Mouse (Mus musculus) ES-E14 (cell line): ENCODE measurements at regions not wholly inside any gene's neighbourhood (a gene's known extent, or its start where the extent isn't known, plus 50 kb on each side); places are given as distances from the start of the nearest gene placed in this dataset.

Experiments
- DNase-seq: peaks from one replicate; pipeline ENCODE4 v3.0.0-alpha.2; 2013; ENCODE audit warnings: low read depth, low spot score
- H3K27ac ChIP-seq: 2 replicates; pipeline ENCODE4 v1.5.1; 2012; ENCODE audit warnings: low read depth, mild to moderate bottlenecking, low read length, moderate library complexity, mixed read lengths; ENCODE audit not compliant: poor library complexity, insufficient read depth, severe bottlenecking
- H3K36me3 ChIP-seq: 2 replicates; pipeline ENCODE4 v1.6.1; 2012; ENCODE audit warnings: mild to moderate bottlenecking, low read length, moderate library complexity, mixed read lengths; ENCODE audit not compliant: control insufficient read depth, poor library complexity, insufficient read depth, severe bottlenecking
- H3K4me1 ChIP-seq, 2 experiments: fragments of 150-350 bp in 1 of 2; sonication (generic) in 1 of 2; 2 replicates each; pipeline ENCODE4 v1.6.1; 2012; ENCODE audit warnings: low read length in 2 of 2, mild to moderate bottlenecking in 1 of 2, mixed read lengths in 1 of 2; ENCODE audit not compliant: control insufficient read depth in 2 of 2, insufficient read depth in 2 of 2, poor library complexity in 1 of 2
- H3K4me3 ChIP-seq, 2 experiments: fragments of 150-350 bp in 1 of 2; sonication (generic) in 1 of 2; 2 replicates each; pipeline ENCODE4 v1.5.1; 2012; ENCODE audit warnings: low read length in 2 of 2, low read depth in 1 of 2, mild to moderate bottlenecking in 1 of 2, mixed read lengths in 1 of 2; ENCODE audit not compliant: insufficient read depth in 1 of 2, poor library complexity in 1 of 2, severe bottlenecking in 1 of 2
- H3K9ac ChIP-seq: 2 replicates; pipeline ENCODE4 v1.6.1; 2012; ENCODE audit warnings: low read depth, mild to moderate bottlenecking, low read length, mixed read lengths; ENCODE audit not compliant: poor library complexity, insufficient read depth, severe bottlenecking
- H3K9me3 ChIP-seq: fragments of 150-350 bp; sonication (generic); 2 replicates; pipeline ENCODE4 v1.6.1; 2012; ENCODE audit warnings: low read depth, mild to moderate bottlenecking, low read length; ENCODE audit not compliant: control insufficient read depth, insufficient read depth
- CHD2 ChIP-seq: IDR thresholded peaks from 2 replicates; pipeline ENCODE4 v1.6.1; 2014; ENCODE audit warnings: mild to moderate bottlenecking, low read depth, low read length, inconsistent platforms
- HCFC1 ChIP-seq: IDR thresholded peaks from 2 replicates; pipeline ENCODE4 v1.6.1; 2012; ENCODE audit warnings: low read length, inconsistent platforms, borderline replicate concordance; ENCODE audit not compliant: insufficient read depth
- MAFK ChIP-seq: IDR thresholded peaks from 2 replicates; pipeline ENCODE4 v1.6.1; 2014; ENCODE audit warnings: mild to moderate bottlenecking, low read depth, low read length, inconsistent platforms; ENCODE audit not compliant: insufficient read depth
- ZC3H11A ChIP-seq: IDR thresholded peaks from 2 replicates; pipeline ENCODE4 v1.6.1; 2012; ENCODE audit warnings: low read depth, mild to moderate bottlenecking, inconsistent platforms, low read length, borderline replicate concordance
- ZNF384 ChIP-seq: IDR thresholded peaks from 2 replicates; pipeline ENCODE4 v1.6.1; 2012; ENCODE audit warnings: low read depth, low read length, inconsistent platforms
- in situ Hi-C, 2 experiments: fragments of 600-800 bp; cut with MboI; formaldehyde crosslinking; loops; one replicate each; pipeline ENCODE4 v1.15.1; 2025; ENCODE audit warnings: low sequenced_read_pairs in 2 of 2, inconsistent platforms in 1 of 2; ENCODE audit not compliant: unreplicated experiment in 2 of 2

GRCm38 (mm10) chr7:124676854-124677515 lies 694.3 kb downstream of the Hs3st4 start:
- no peak for DNase-seq
- in situ Hi-C loops: no loop called here
- Histone ChIP-seq H3K9me3 (no peaks in the 10 kb centered on the region), H3K36me3 (no peaks in the 10 kb centered on the region), H3K27ac (no peak overlapping the region), H3K9ac (no peak overlapping the region), H3K4me3 (no peak overlapping the region), H3K4me1 (no peaks in the 10 kb centered on the region)
- TF ChIP-seq CHD2 (no peak), MAFK (no peak), HCFC1 (no peak), ZNF384 (no peak), ZC3H11A (no peak)

- no peaks in the 10 kb centered on the region for H3K36me3 ChIP-seq
- H3K27ac ChIP-seq: no peak overlapping the region
- no peak overlapping the region for H3K9ac ChIP-seq
- TF ChIP-seq MAFK (no peak), ZNF384 (no peak), ZC3H11A (no peak), CHD2 (no peak), HCFC1 (no peak)
- in situ Hi-C loops: no loop called here
- no peaks in the 10 kb centered on the region for H3K4me1 ChIP-seq
- DNase-seq: no peak
- H3K9me3 ChIP-seq: no peaks in the 10 kb centered on the region
- H3K4me3 ChIP-seq: no peak overlapping the region
Measured at GRCm38 (mm10) chr7:124680561-124680960, 697.9 kb downstream of the Hs3st4 start.

- Histone ChIP-seq H3K9me3 (no peaks in the 10 kb centered on the region), H3K4me1 (no peaks in the 10 kb centered on the region), H3K4me3 (no peak overlapping the region), H3K9ac (no peak overlapping the region), H3K36me3 (no peaks in the 10 kb centered on the region), H3K27ac (no peak overlapping the region)
- no peak for DNase-seq
- in situ Hi-C loops: no loop called here
- no peak for TF ChIP-seq CHD2
Measured at GRCm38 (mm10) chr7:124681212-124681611, 698.5 kb downstream of the Hs3st4 start.

GRCm38 (mm10) chr7:124681820-124682219 lies 699.2 kb downstream of the Hs3st4 start:
- Histone ChIP-seq H3K4me1 (no peaks in the 10 kb centered on the region), H3K4me3 (no peak overlapping the region), H3K36me3 (no peaks in the 10 kb centered on the region), H3K9me3 (no peaks in the 10 kb centered on the region), H3K9ac (no peak overlapping the region), H3K27ac (no peak overlapping the region)
- in situ Hi-C loops: no loop called here
- TF ChIP-seq ZNF384 (no peak), ZC3H11A (no peak), CHD2 (no peak), MAFK (no peak), HCFC1 (no peak)
- DNase-seq: no peak

- no peak for TF ChIP-seq CHD2
- TF ChIP-seq ZC3H11A: no peak
- no peak for TF ChIP-seq ZNF384
- no peak for TF ChIP-seq MAFK
- TF ChIP-seq HCFC1: no peak
- in situ Hi-C loops: no loop called here
- Histone ChIP-seq H3K4me1 (no peaks in the 10 kb centered on the region), H3K9me3 (no peaks in the 10 kb centered on the region), H3K9ac (no peak overlapping the region), H3K27ac (no peak overlapping the region), H3K36me3 (no peaks in the 10 kb centered on the region), H3K4me3 (no peak overlapping the region)
- no peak for DNase-seq
Measured at GRCm38 (mm10) chr7:124685424-124685823, 702.8 kb downstream of the Hs3st4 start.
